ENCODE assay signal across 24 mouse cellular contexts in the genomic region with DNA sequence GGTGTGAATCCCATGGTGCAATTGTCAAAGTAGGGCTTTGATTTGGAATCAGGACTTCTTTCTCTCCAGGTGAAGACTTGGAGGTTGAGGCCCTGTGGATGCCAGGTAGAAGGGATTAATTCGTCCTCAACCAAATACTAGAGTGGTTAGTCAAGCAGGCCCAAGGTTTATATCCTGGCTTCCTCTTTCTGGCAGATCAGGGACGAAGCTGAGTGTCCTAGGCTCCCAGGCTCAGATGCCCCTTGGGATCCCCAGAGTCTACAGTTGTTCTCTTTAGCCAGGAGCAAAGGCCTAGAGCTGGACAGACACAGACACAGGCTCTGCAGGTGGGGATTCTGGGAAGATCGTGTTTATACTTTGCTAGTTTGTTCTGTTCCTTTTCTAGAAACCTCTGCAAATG. TPM values are rescaled to one million over a fixed set of nuclear protein-coding genes. Genes with fewer than 3 reads are reported as not detected.
DNase-seq lines count a peak whose midpoint lies in the region; ATAC-seq and TF ChIP-seq lines count a peak whose summit lies in the region.
"Had no signal": no experiment of that assay in that cellular context is flagged by ENCODE, and none has a peak within 500 bp of the region (broad histone marks: within the 10 kb centered on the region; RNA-seq: fewer than 3 reads in every experiment).

No protein-coding gene starts in this region.

- no peaks in the 10 kb centered on the region for H3K4me1 ChIP-seq in midbrain, embryonic 11.5 days (ENCODE audit: control insufficient read depth, insufficient read depth, low read length)
- no peaks in the 10 kb centered on the region for H3K4me1 ChIP-seq in midbrain, postnatal 0 days (ENCODE audit: insufficient read depth, low read length)
- peaks cover 40% of the 10 kb centered on the region for H3K4me1 ChIP-seq in embryonic facial prominence, embryonic 15.5 days

- H3K27me3 ChIP-seq in midbrain, embryonic 11.5 days (ENCODE audit: control insufficient read depth, insufficient read depth, low read length) = peaks cover 89% of the 10 kb centered on the region
- peaks cover 90% of the 10 kb centered on the region for H3K27me3 ChIP-seq in midbrain, postnatal 0 days (ENCODE audit: insufficient read depth, low read length)
- H3K27me3 ChIP-seq in embryonic facial prominence, embryonic 15.5 days = peaks cover 53% of the 10 kb centered on the region
- H3K27me3 ChIP-seq: CH12.LX had no signal

- H3K4me2 ChIP-seq in midbrain, embryonic 11.5 days = no peak overlapping the region
- H3K4me2 ChIP-seq in midbrain, postnatal 0 days (ENCODE audit: low read depth, low read length, poor library complexity, severe bottlenecking) = no peak overlapping the region
- peak overlapping the region; percentile 65; the same call in 1 of the 2 replicates for H3K4me2 ChIP-seq in embryonic facial prominence, embryonic 15.5 days (replicated peaks)
- H3K4me2 ChIP-seq: heart, embryonic 12.5 days; hindbrain, embryonic 12.5 days had no signal

- H3K27ac ChIP-seq in midbrain, embryonic 11.5 days (ENCODE audit: low read depth, low read length) = no peak overlapping the region
- no peak overlapping the region for H3K27ac ChIP-seq in midbrain, postnatal 0 days (ENCODE audit: low read depth, low read length)
- no peak overlapping the region for H3K27ac ChIP-seq in embryonic facial prominence, embryonic 15.5 days (replicated peaks)
- H3K27ac ChIP-seq: forebrain, embryonic 10.5 days; gastrocnemius, adult 2 months; hindbrain, embryonic 12.5 days had no signal

- DNase-seq in embryo, embryonic 11 days = peak; percentile 16
- DNase-seq in embryo, embryonic 10 days (ENCODE audit: low spot score) = no peak
- peak; percentile 89 for DNase-seq in midbrain, embryonic 11.5 days (ENCODE audit: low spot score, missing footprints)
- no peak for DNase-seq in midbrain, postnatal 0 days (ENCODE audit: low spot score)
- DNase-seq in spleen, adult 18-20 months = no peak
- DNase-seq: adrenal gland, adult 8-10 months; cerebellum, adult 18-20 months; cerebellum, adult 9-11 months; cerebellum, postnatal 36 days; gastrocnemius, adult 2 months; gastrocnemius, postnatal 25 days had no signal

- no peak for TF ChIP-seq CTCF in midbrain, postnatal 0 days (IDR thresholded peaks at IDR 0.05)

- no peaks in the 10 kb centered on the region for H3K9me3 ChIP-seq in midbrain, embryonic 11.5 days (ENCODE audit: control insufficient read depth, low read length)
- no peaks in the 10 kb centered on the region for H3K9me3 ChIP-seq in midbrain, postnatal 0 days (ENCODE audit: low read length)
- no peaks in the 10 kb centered on the region for H3K9me3 ChIP-seq in embryonic facial prominence, embryonic 15.5 days (replicated peaks)
- H3K9me3 ChIP-seq: forebrain, embryonic 10.5 days; heart, embryonic 12.5 days; hindbrain, embryonic 12.5 days had no signal

- no peak overlapping the region for H3K9ac ChIP-seq in midbrain, embryonic 11.5 days (ENCODE audit: low read length)
- no peak overlapping the region for H3K9ac ChIP-seq in midbrain, postnatal 0 days (replicated peaks; ENCODE audit: low read length, poor library complexity, severe bottlenecking)
- H3K9ac ChIP-seq in embryonic facial prominence, embryonic 15.5 days = no peak overlapping the region
- H3K9ac ChIP-seq: heart, embryonic 12.5 days; hindbrain, embryonic 12.5 days had no signal

- no peaks in the 10 kb centered on the region for H3K36me3 ChIP-seq in midbrain, embryonic 11.5 days (ENCODE audit: control insufficient read depth, insufficient read depth, low read length)
- H3K36me3 ChIP-seq in midbrain, postnatal 0 days (ENCODE audit: insufficient read depth, low read length) = no peaks in the 10 kb centered on the region
- no peaks in the 10 kb centered on the region for H3K36me3 ChIP-seq in embryonic facial prominence, embryonic 15.5 days
- H3K36me3 ChIP-seq: forebrain, embryonic 10.5 days; heart, embryonic 12.5 days; hindbrain, embryonic 12.5 days had no signal

- ATAC-seq in midbrain, embryonic 11.5 days (ENCODE audit: low FRiP score) = no peak
- ATAC-seq in midbrain, postnatal 0 days (ENCODE audit: low FRiP score) = no peak
- no peak for ATAC-seq in embryonic facial prominence, embryonic 15.5 days (ENCODE audit: insufficient number of reproducible peaks, low FRiP score, low TSS enrichment, low read depth)
- ATAC-seq: activated CD4-positive, CD25-positive, alpha-beta regulatory T cell, adult 4 months; forebrain, embryonic 14.5 days; hindbrain, embryonic 16.5 days; inflammation-experienced regulatory T-cells, adult 6 months; intestine, postnatal 0 days; Patski had no signal

- 6% methylated on average over 3 of the region's 3 CpGs for WGBS in midbrain, embryonic 11.5 days
- WGBS in midbrain, postnatal 0 days = 15% methylated on average over 3 of the region's 3 CpGs
- WGBS in embryonic facial prominence, embryonic 15.5 days = 53% methylated on average over 3 of the region's 3 CpGs

- H3K4me3 ChIP-seq in midbrain, embryonic 11.5 days (ENCODE audit: low read depth, low read length) = no peak overlapping the region
- no peak overlapping the region for H3K4me3 ChIP-seq in midbrain, postnatal 0 days (ENCODE audit: low read depth, low read length)
- no peak overlapping the region for H3K4me3 ChIP-seq in embryonic facial prominence, embryonic 15.5 days (replicated peaks)
- H3K4me3 ChIP-seq: erythroblast, embryonic 14.5 days; forebrain, embryonic 10.5 days; gastrocnemius, adult 2 months; heart, embryonic 12.5 days; hindbrain, embryonic 12.5 days had no signal

RNA-seq across cellular contexts. Expression of gene Tbx3, which starts 17.8 kb away (rescaled TPM):
- polyA plus RNA-seq in midbrain, embryonic 11.5 days (2014; fragmentation: Nextera tagmentation; extraction: Ambion mirVana) = 1.3 and 1.4 TPM in 2 replicates
- total RNA-seq in midbrain, postnatal 0 days (2014; rRNA removed) = 1.1 and 3.9 TPM in 2 replicates
- polyA plus RNA-seq in midbrain, postnatal 0 days (2015; fragmentation: Nextera tagmentation; extraction: Ambion mirVana) = 2.0 and 4.0 TPM in 2 replicates
- 38.8 and 42.1 TPM in 2 replicates for polyA plus RNA-seq in embryonic facial prominence, embryonic 15.5 days (2015; fragmentation: Nextera tagmentation; extraction: Ambion mirVana)
- total RNA-seq: CH12.LX; granulocyte monocyte progenitor cell, adult 5-6 weeks had no signal
- polyA plus RNA-seq: activated CD4-positive, CD25-positive, alpha-beta regulatory T cell, adult 4 months; erythroblast, embryonic 14.5 days; Patski had no signal

Comparison
In these comparisons a context has a peak if more than half of its experiments do, and no peak if none do; other contexts are left out.
1. DNase-seq: peak in embryo, embryonic 11 days (single experiment) and midbrain, embryonic 11.5 days (single experiment); none in embryo, embryonic 10 days (single experiment), midbrain, postnatal 0 days (single experiment) and spleen, adult 18-20 months (0 of 2).